Mouse (Mus musculus) gastrocnemius, adult 8-10 months (tissue): ENCODE data around the gene Sparc. TPM values are rescaled to one million over a fixed set of nuclear protein-coding genes. Genes with fewer than 3 reads are reported as not detected.

Experiments used
- DNase-seq, 2 experiments: peaks; one replicate each; pipeline ENCODE4 v3.0.0; 2022; ENCODE audit warnings: low spot score in 2 of 2
- total RNA-seq, 4 experiments: library from RNA; stranded (reverse); gene quantifications; 2 replicates each; pipeline ENCODE4 v1.2.4; 2022

The Sparc gene
- total RNA-seq, 4 experiments from 2014 or later = 94.4 to 242 (median 133) TPM

GRCm38 (mm10) chr11:55367783-55368182, 55.2 kb downstream of the Sparc start:
- no peak for DNase-seq

- no peak for DNase-seq
These were observed 57.1 kb downstream of the Sparc start for GRCm38 (mm10) chr11:55365840-55366239.

- DNase-seq = no peak
These were observed 57.7 kb downstream of the Sparc start for GRCm38 (mm10) chr11:55365242-55365641.

GRCm38 (mm10) chr11:55364662-55365061, 58.3 kb downstream of the Sparc start:
- DNase-seq = peak in 1 of 2 experiments; percentile 22

GRCm38 (mm10) chr11:55358094-55358783, 64.7 kb downstream of the Sparc start:
- no peak for DNase-seq

- no peak for DNase-seq
These were observed 66.1 kb downstream of the Sparc start for GRCm38 (mm10) chr11:55356846-55357245.

Other genes starting within 250 kb of the Sparc start
- gene Slc36a2, start 238.1 kb downstream of the Sparc start, total RNA-seq = 1 to 10 TPM in 2 of 4 experiments, under 1 TPM in 2; 0.36 to 1.2 (median 0.80) TPM
- 1 to 10 TPM; 5.4 to 9.4 (median 5.9) TPM for gene Slc36a1, start 218.8 kb downstream of the Sparc start, total RNA-seq
- under 1 TPM in 3 of 4 experiments, not detected in 1; 0.02 to 0.05 (median 0.02) TPM for gene Fat2, start 86.6 kb downstream of the Sparc start, total RNA-seq
- 10 to 100 TPM; 42.0 to 46.5 (median 45.9) TPM for gene Atox1, start 38.1 kb upstream of the Sparc start, total RNA-seq
- 10 to 100 TPM; 57.3 to 63.3 (median 62.0) TPM for gene G3bp1, start 46.5 kb upstream of the Sparc start, total RNA-seq
- gene Glra1, start 185.0 kb upstream of the Sparc start, total RNA-seq = not detected